Mouse (Mus musculus): ENCODE results near the gene Pofut1.

DNA sequence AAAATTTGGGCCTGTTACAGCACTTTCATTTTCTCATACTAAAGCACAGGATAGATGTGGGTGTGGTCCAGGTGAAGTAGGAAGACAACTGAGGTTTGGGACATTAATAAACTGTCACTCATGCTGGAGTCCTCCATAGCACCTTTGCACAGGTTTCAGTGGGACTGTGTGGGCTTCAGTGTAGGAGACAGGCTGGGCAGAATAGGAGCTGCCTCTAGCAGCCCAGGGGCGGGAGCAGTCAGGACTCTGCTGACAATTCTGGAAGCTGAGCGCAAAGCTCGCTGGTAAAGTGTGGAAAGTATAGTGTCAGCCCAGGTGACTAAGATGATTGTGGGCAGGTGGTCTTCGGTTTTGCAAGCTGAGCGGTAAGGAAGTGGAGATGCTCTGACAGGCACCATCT is 59.8 kb downstream of the Pofut1 start:
- TF ChIP-seq POLR2A (IDR thresholded peaks at IDR 0.05; ENCODE audit: borderline replicate concordance, extremely low read depth, insufficient read depth, insufficient read length, poor library complexity, severe bottlenecking), result no peak
- TF ChIP-seq CTCF (IDR thresholded peaks at IDR 0.05; ENCODE audit: borderline replicate concordance, extremely low read depth, insufficient read depth, insufficient read length), result no peak

Measured in brain, embryonic 14.5 days (tissue).